Mouse (Mus musculus) embryonic facial prominence, embryonic 10.5 days (tissue): ENCODE data around the gene Jmjd1c. TPM values are rescaled to one million over a fixed set of nuclear protein-coding genes. Genes with fewer than 3 reads are reported as not detected.

Experiments used
- DNase-seq: peaks from one replicate; pipeline ENCODE4 v3.0.0-alpha.2; 2017; ENCODE audit warnings: low spot score
- H3K27ac ChIP-seq: fragments of 300-500 bp; sonication (generic); replicated peaks from 2 replicates; pipeline ENCODE4 v1.5.1; 2016; ENCODE audit warnings: mild to moderate bottlenecking
- H3K27me3 ChIP-seq: fragments of 300-500 bp; sonication (generic); replicated peaks from 2 replicates; pipeline ENCODE4 v1.6.1; 2016; ENCODE audit warnings: low read depth, mild to moderate bottlenecking; ENCODE audit not compliant: poor library complexity, severe bottlenecking
- H3K36me3 ChIP-seq: fragments of 300-500 bp; sonication (generic); replicated peaks from 2 replicates; pipeline ENCODE4 v1.6.1; 2016; ENCODE audit warnings: mild to moderate bottlenecking, moderate library complexity
- H3K4me1 ChIP-seq: fragments of 300-500 bp; sonication (generic); 2 replicates; pipeline ENCODE4 v1.6.1; 2016
- H3K4me3 ChIP-seq: fragments of 300-500 bp; sonication (generic); 2 replicates; pipeline ENCODE4 v1.5.1; 2016; ENCODE audit warnings: mild to moderate bottlenecking, moderate library complexity
- H3K9me3 ChIP-seq: fragments of 300-500 bp; sonication (generic); 2 replicates; pipeline ENCODE4 v1.6.1; 2016; ENCODE audit warnings: mild to moderate bottlenecking
- WGBS: fragments of 180-500 bp; shearing (Covaris S2); methylation state at CpG from one replicate; pipeline ENCODE4 v1.1.7; 2016; 5-methylcytosine and 5-hydroxymethylcytosine counted together
- polyA plus RNA-seq: library from polyadenylated mRNA; unstranded; fragments of >200 nt; fragmentation: Nextera tagmentation; extraction: Ambion mirVana; gene quantifications from 2 replicates; pipeline ENCODE4 v1.2.1, GENCODE M21; 2016

Jmjd1c gene
- polyA plus RNA-seq, 1 experiment from 2014 or later: 33.1 TPM

DNA sequence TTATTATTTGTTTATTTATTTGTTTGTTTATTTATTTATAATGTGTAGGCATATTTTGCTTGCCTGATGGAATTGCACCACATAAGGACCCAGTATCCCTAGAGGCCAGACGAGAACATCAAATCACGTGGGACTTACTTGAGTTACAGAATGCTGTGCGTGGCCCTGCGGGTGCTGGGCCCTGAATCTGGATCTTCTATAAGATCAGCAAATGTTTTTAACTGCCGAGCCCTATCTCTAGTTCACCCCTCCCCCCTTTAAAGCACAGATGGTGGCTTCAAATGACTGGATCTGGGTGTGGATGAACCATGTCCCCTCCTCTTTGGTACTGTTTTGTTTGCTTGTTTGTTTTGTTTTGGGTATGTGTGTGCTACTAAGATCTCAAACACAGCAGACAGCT lies 199.4 kb downstream of the Jmjd1c start:
- no peaks in the 10 kb centered on the region for H3K36me3 ChIP-seq
- no peak overlapping the region for H3K27ac ChIP-seq
- WGBS: 80% methylated on average over 5 of the region's 5 CpGs
- DNase-seq: no peak
- no peaks in the 10 kb centered on the region for H3K9me3 ChIP-seq
- H3K4me3 ChIP-seq: no peak overlapping the region
- no peaks in the 10 kb centered on the region for H3K27me3 ChIP-seq
- H3K4me1 ChIP-seq: no peaks in the 10 kb centered on the region

GRCm38 (mm10) chr10:67295938-67296466 lies 200.1 kb downstream of the Jmjd1c start:
- no peak for DNase-seq
- no peaks in the 10 kb centered on the region for H3K9me3 ChIP-seq
- no peaks in the 10 kb centered on the region for H3K36me3 ChIP-seq
- H3K27me3 ChIP-seq: no peaks in the 10 kb centered on the region
- no peak overlapping the region for H3K4me3 ChIP-seq
- no peaks in the 10 kb centered on the region for H3K4me1 ChIP-seq
- 83% methylated on average over 7 of the region's 7 CpGs for WGBS
- no peak overlapping the region for H3K27ac ChIP-seq

- Histone ChIP-seq H3K4me1 (no peaks in the 10 kb centered on the region), H3K4me3 (no peak overlapping the region), H3K27me3 (no peaks in the 10 kb centered on the region), H3K36me3 (no peaks in the 10 kb centered on the region), H3K9me3 (no peaks in the 10 kb centered on the region), H3K27ac (no peak overlapping the region)
- no peak for DNase-seq
- WGBS: 89% methylated on average over 8 of the region's 8 CpGs
Observed at GRCm38 (mm10) chr10:67296482-67297152, 200.7 kb downstream of the Jmjd1c start.

- WGBS: 91% methylated on average over 17 of the region's 17 CpGs
- Histone ChIP-seq H3K4me3 (no peak overlapping the region), H3K4me1 (no peaks in the 10 kb centered on the region), H3K9me3 (no peaks in the 10 kb centered on the region), H3K27ac (no peak overlapping the region), H3K36me3 (no peaks in the 10 kb centered on the region), H3K27me3 (no peaks in the 10 kb centered on the region)
- no peak for DNase-seq
Observed at GRCm38 (mm10) chr10:67297175-67297855, 201.4 kb downstream of the Jmjd1c start.

DNA sequence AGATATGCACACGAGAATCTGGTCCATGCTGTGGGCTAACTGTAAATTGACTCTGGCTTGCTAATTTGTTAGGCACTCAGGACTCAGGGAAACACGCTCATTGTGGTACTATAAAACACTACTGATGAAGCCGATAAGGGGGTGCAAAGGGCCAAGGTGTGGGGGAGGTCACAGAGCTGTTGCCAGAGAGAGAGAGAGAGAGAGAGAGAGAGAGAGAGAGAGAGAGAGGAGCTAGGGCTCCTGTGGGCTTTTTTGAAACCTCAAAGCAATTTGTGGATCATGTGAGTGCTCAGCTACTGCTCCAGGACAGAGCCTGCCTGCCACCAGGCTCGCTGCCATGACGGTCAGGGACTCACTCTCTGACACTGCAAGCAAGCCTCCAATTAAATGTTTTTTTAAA lies 202.9 kb downstream of the Jmjd1c start:
- 65% methylated on average over 5 of the region's 5 CpGs for WGBS
- Histone ChIP-seq H3K4me3 (no peak overlapping the region), H3K4me1 (no peaks in the 10 kb centered on the region), H3K36me3 (no peaks in the 10 kb centered on the region), H3K27me3 (no peaks in the 10 kb centered on the region), H3K9me3 (no peaks in the 10 kb centered on the region), H3K27ac (no peak overlapping the region)
- DNase-seq: no peak

DNA sequence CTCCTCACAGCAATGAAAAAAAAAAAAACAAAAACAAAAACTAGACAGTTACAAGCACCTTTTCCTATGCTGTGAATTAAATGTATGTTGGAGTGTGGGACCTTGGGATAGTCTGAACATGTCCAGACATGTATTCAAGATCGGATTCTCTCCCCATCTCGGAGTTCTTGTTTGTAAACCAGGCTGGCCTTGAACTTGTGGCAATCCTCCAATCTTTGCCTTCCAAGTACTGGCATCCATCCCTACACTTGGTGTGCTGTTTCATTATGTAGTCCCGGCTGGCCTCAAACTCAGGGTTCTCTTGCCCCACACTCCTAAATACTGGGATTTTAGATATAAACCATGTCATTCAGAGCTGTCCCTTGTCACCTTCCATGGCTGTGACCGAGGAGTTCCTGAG lies 203.4 kb downstream of the Jmjd1c start:
- no peaks in the 10 kb centered on the region for H3K27me3 ChIP-seq
- no peak overlapping the region for H3K4me3 ChIP-seq
- 81% methylated on average over 4 of the region's 4 CpGs for WGBS
- no peak overlapping the region for H3K27ac ChIP-seq
- DNase-seq: no peak
- H3K9me3 ChIP-seq: no peaks in the 10 kb centered on the region
- H3K4me1 ChIP-seq: no peaks in the 10 kb centered on the region
- H3K36me3 ChIP-seq: no peaks in the 10 kb centered on the region

DNA sequence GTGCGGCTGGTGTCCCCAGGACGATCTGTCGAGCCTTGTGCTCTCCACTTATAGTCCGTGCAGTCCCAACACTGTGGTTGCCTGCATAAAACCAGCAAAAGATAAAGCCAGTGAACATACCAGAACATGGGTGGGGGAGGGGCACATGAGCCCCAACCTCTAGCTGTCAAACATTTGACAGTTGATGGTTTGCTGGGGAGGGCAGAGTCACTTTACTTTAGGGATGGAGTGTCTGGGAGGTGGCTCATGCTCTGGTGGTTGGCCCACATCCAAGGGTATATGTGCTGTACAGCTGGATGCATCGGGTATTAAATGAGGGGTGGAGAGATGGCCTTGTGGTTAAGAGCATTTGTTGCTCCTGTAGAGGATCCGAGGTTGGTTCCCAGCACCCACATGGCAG lies 205.1 kb downstream of the Jmjd1c start:
- no peak overlapping the region for H3K4me3 ChIP-seq
- no peak for DNase-seq
- no peaks in the 10 kb centered on the region for H3K36me3 ChIP-seq
- H3K9me3 ChIP-seq: no peaks in the 10 kb centered on the region
- no peaks in the 10 kb centered on the region for H3K4me1 ChIP-seq
- 97% methylated on average over 6 of the region's 6 CpGs for WGBS
- H3K27ac ChIP-seq: no peak overlapping the region
- H3K27me3 ChIP-seq: no peaks in the 10 kb centered on the region

- H3K4me1 ChIP-seq: no peaks in the 10 kb centered on the region
- H3K27ac ChIP-seq: no peak overlapping the region
- no peak for DNase-seq
- H3K36me3 ChIP-seq: no peaks in the 10 kb centered on the region
- 57% methylated on average over 2 of the region's 2 CpGs for WGBS
- H3K27me3 ChIP-seq: no peaks in the 10 kb centered on the region
- H3K4me3 ChIP-seq: no peak overlapping the region
- H3K9me3 ChIP-seq: no peaks in the 10 kb centered on the region
Observed at GRCm38 (mm10) chr10:67302340-67302739, 206.4 kb downstream of the Jmjd1c start.

Other genes with a start within 250 kb of the Jmjd1c start
- 23.7 and 24.6 TPM in 2 replicates for gene Reep3, start 820 bp downstream of the Jmjd1c start, polyA plus RNA-seq
- gene Nrbf2, start 189.2 kb downstream of the Jmjd1c start, polyA plus RNA-seq: 39.0 and 39.1 TPM in 2 replicates